Mouse (Mus musculus): ENCODE measurements around the gene Lpcat2. TPM values are rescaled to one million over a fixed set of nuclear protein-coding genes. Genes with fewer than 3 reads are reported as not detected.

Gene Lpcat2
- total and polyA plus RNA-seq, 2 experiments: 0.82 to 2.7 TPM

GRCm38 (mm10) chr8:92959779-92960178 lies 104.6 kb downstream of the Lpcat2 start, which contains the start of gene Slc6a2:
Gene Slc6a2, plus strand, starts transcription at chr8:92960079.
- WGBS: 53% methylated on average over 10 of the region's 10 CpGs
- Histone ChIP-seq H3K4me1 (ENCODE audit: control insufficient read depth, insufficient read depth, low read length) (no peaks in the 10 kb centered on the region), H3K27me3 (ENCODE audit: control insufficient read depth, insufficient read depth, low read length) (peaks cover 10% of the 10 kb centered on the region; the same call in 1 of the 2 replicates)

GRCm38 (mm10) chr8:92960451-92960911 lies 105.3 kb downstream of the Lpcat2 start:
- H3K79me2 ChIP-seq (ENCODE audit: control insufficient read depth, insufficient read depth, low read length): no peaks in the 10 kb centered on the region
- WGBS: 1% methylated on average over 42 of the region's 42 CpGs
- DNase-seq (ENCODE audit: extremely low read depth, low read depth, low spot score): no peak
- no peak for TF ChIP-seq POLR2A (IDR thresholded peaks at IDR 0.05; ENCODE audit: extremely low read depth, insufficient read depth, low read length)
- TF ChIP-seq CTCF (IDR thresholded peaks at IDR 0.05; ENCODE audit: low read depth, low read length): no peak
- no peaks in the 10 kb centered on the region for H3K4me1 ChIP-seq (ENCODE audit: control insufficient read depth, insufficient read depth, low read length)
- peaks cover 10% of the 10 kb centered on the region; the same call in 1 of the 2 replicates for H3K27me3 ChIP-seq (ENCODE audit: control insufficient read depth, insufficient read depth, low read length)
- H3K4me3 ChIP-seq (ENCODE audit: insufficient read depth, low read depth, low read length): no peak overlapping the region
- no peak overlapping the region for H3K27ac ChIP-seq (replicated peaks; ENCODE audit: insufficient read depth, low read depth, low read length)
- no peak overlapping the region for H3K9ac ChIP-seq (ENCODE audit: low read depth, low read length)
- no peaks in the 10 kb centered on the region for H3K36me3 ChIP-seq (ENCODE audit: control insufficient read depth, insufficient read depth, low read length)

More at GRCm38 (mm10) chr8:92959779-92960178, 104.6 kb downstream of the Lpcat2 start, which contains the start of gene Slc6a2:
- TF ChIP-seq POLR2A (IDR thresholded peaks at IDR 0.05; ENCODE audit: extremely low read depth, insufficient read depth, low read length) (no peak), CTCF (IDR thresholded peaks at IDR 0.05; ENCODE audit: low read depth, low read length) (no peak)
- Histone ChIP-seq H3K79me2 (ENCODE audit: control insufficient read depth, insufficient read depth, low read length) (no peaks in the 10 kb centered on the region), H3K36me3 (ENCODE audit: control insufficient read depth, insufficient read depth, low read length) (no peaks in the 10 kb centered on the region), H3K9ac (ENCODE audit: low read depth, low read length) (no peak within 1 kb of the TSS), H3K4me3 (ENCODE audit: insufficient read depth, low read depth, low read length) (no peak within 1 kb of the TSS), H3K27ac (replicated peaks; ENCODE audit: insufficient read depth, low read depth, low read length) (no peak within 1 kb of the TSS)
- DNase-seq (ENCODE audit: extremely low read depth, low read depth, low spot score): no peak

GRCm38 (mm10) chr8:92961088-92961487 lies 105.9 kb downstream of the Lpcat2 start:
- H3K27ac ChIP-seq (replicated peaks; ENCODE audit: insufficient read depth, low read depth, low read length): no peak overlapping the region
- no peaks in the 10 kb centered on the region for H3K79me2 ChIP-seq (ENCODE audit: control insufficient read depth, insufficient read depth, low read length)
- no peak for DNase-seq (ENCODE audit: extremely low read depth, low read depth, low spot score)
- H3K9ac ChIP-seq (ENCODE audit: low read depth, low read length): no peak overlapping the region
- H3K4me1 ChIP-seq (ENCODE audit: control insufficient read depth, insufficient read depth, low read length): no peaks in the 10 kb centered on the region
- H3K36me3 ChIP-seq (ENCODE audit: control insufficient read depth, insufficient read depth, low read length): no peaks in the 10 kb centered on the region
- H3K27me3 ChIP-seq (ENCODE audit: control insufficient read depth, insufficient read depth, low read length): peaks cover 10% of the 10 kb centered on the region; the same call in 1 of the 2 replicates
- no peak for TF ChIP-seq CTCF (IDR thresholded peaks at IDR 0.05; ENCODE audit: low read depth, low read length)
- no peak for TF ChIP-seq POLR2A (IDR thresholded peaks at IDR 0.05; ENCODE audit: extremely low read depth, insufficient read depth, low read length)
- no peak overlapping the region for H3K4me3 ChIP-seq (ENCODE audit: insufficient read depth, low read depth, low read length)
- WGBS: 4% methylated on average over 25 of the region's 25 CpGs

- H3K27me3 ChIP-seq (ENCODE audit: control insufficient read depth, insufficient read depth, low read length): peaks cover 10% of the 10 kb centered on the region; the same call in 1 of the 2 replicates
- H3K4me1 ChIP-seq (ENCODE audit: control insufficient read depth, insufficient read depth, low read length): no peaks in the 10 kb centered on the region
- H3K36me3 ChIP-seq (ENCODE audit: control insufficient read depth, insufficient read depth, low read length): no peaks in the 10 kb centered on the region
- H3K79me2 ChIP-seq (ENCODE audit: control insufficient read depth, insufficient read depth, low read length): no peaks in the 10 kb centered on the region
- DNase-seq (ENCODE audit: extremely low read depth, low read depth, low spot score): no peak
- no peak overlapping the region for H3K4me3 ChIP-seq (ENCODE audit: insufficient read depth, low read depth, low read length)
- H3K9ac ChIP-seq (ENCODE audit: low read depth, low read length): no peak overlapping the region
- TF ChIP-seq POLR2A (IDR thresholded peaks at IDR 0.05; ENCODE audit: extremely low read depth, insufficient read depth, low read length) (no peak), CTCF (IDR thresholded peaks at IDR 0.05; ENCODE audit: low read depth, low read length) (no peak)
- WGBS: 21% methylated on average over 2 of the region's 2 CpGs
- no peak overlapping the region for H3K27ac ChIP-seq (replicated peaks; ENCODE audit: insufficient read depth, low read depth, low read length)
Measured at GRCm38 (mm10) chr8:92964556-92964955, 109.4 kb downstream of the Lpcat2 start.

Other genes with a start within 250 kb of the Lpcat2 start
- not detected in 2 replicates for gene Irx6, start 181.1 kb upstream of the Lpcat2 start, total RNA-seq (2014; rRNA removed)
- gene Irx6, start 181.1 kb upstream of the Lpcat2 start, polyA plus RNA-seq (2012; rRNA removed): not detected in 2 replicates
- 1.9 TPM in 2 replicates for gene Mmp2, start 28.0 kb upstream of the Lpcat2 start, total RNA-seq (2014; rRNA removed)
- 4.1 and 4.4 TPM in 2 replicates for gene Mmp2, start 28.0 kb upstream of the Lpcat2 start, polyA plus RNA-seq (2012; rRNA removed)
- gene Capns2, start 46.1 kb downstream of the Lpcat2 start, total RNA-seq (2014; rRNA removed): 0.27 and 0.28 TPM in 2 replicates
- not detected in 2 replicates for gene Capns2, start 46.1 kb downstream of the Lpcat2 start, polyA plus RNA-seq (2012; rRNA removed)
- gene Slc6a2, start 104.7 kb downstream of the Lpcat2 start, total RNA-seq (2014; rRNA removed): not detected in 2 replicates
- not detected in 2 replicates for gene Slc6a2, start 104.7 kb downstream of the Lpcat2 start, polyA plus RNA-seq (2012; rRNA removed)
- gene Ces1a, start 192.9 kb downstream of the Lpcat2 start, total RNA-seq (2014; rRNA removed): 0.28 TPM in 1 of 2 replicates, not detected in the other
- gene Ces1a, start 192.9 kb downstream of the Lpcat2 start, polyA plus RNA-seq (2012; rRNA removed): 0.09 and 0.20 TPM in 2 replicates
- gene Ces1b, start 224.7 kb downstream of the Lpcat2 start, total RNA-seq (2014; rRNA removed): 51.9 and 54.4 TPM in 2 replicates
- gene Ces1b, start 224.7 kb downstream of the Lpcat2 start, polyA plus RNA-seq (2012; rRNA removed): 62.2 and 86.9 TPM in 2 replicates